Mouse (Mus musculus): ENCODE measurements around the gene Dnaic1. TPM values are rescaled to one million over a fixed set of nuclear protein-coding genes. Genes with fewer than 3 reads are reported as not detected.
A peak's percentile ranks its signal among the peaks of the same experiment; 100 is the strongest.

Gene Dnaic1
- total RNA-seq, 4 experiments from 2014 or later = 1.7 to 6.2 (median 3.5) TPM

GRCm38 (mm10) chr4:41571490-41571889 lies 1.9 kb downstream of the Dnaic1 start:
- DNase-seq (ENCODE audit: low spot score) = no peak

GRCm38 (mm10) chr4:41573492-41573891 lies 3.9 kb downstream of the Dnaic1 start:
- no peak for DNase-seq (ENCODE audit: low spot score)

- no peak for DNase-seq (ENCODE audit: low spot score)
These were observed 6.3 kb downstream of the Dnaic1 start for GRCm38 (mm10) chr4:41575914-41576313.

- no peak for DNase-seq (ENCODE audit: low spot score)
These were observed 13.8 kb downstream of the Dnaic1 start for GRCm38 (mm10) chr4:41583353-41583752.

GRCm38 (mm10) chr4:41602818-41603217 lies 33.2 kb downstream of the Dnaic1 start:
- DNase-seq (ENCODE audit: low spot score) = no peak

GRCm38 (mm10) chr4:41604476-41605396 lies 35.2 kb downstream of the Dnaic1 start:
- DNase-seq (ENCODE audit: low spot score) = no peak

GRCm38 (mm10) chr4:41606784-41607183 lies 37.2 kb downstream of the Dnaic1 start:
- DNase-seq (ENCODE audit: low spot score) = no peak

GRCm38 (mm10) chr4:41609681-41610593 lies 40.4 kb downstream of the Dnaic1 start:
- DNase-seq (ENCODE audit: low spot score) = no peak

- no peak for DNase-seq (ENCODE audit: low spot score)
These were observed 41.0 kb downstream of the Dnaic1 start for GRCm38 (mm10) chr4:41610594-41610980.

- DNase-seq (ENCODE audit: low spot score) = no peak
These were observed 42.6 kb downstream of the Dnaic1 start for GRCm38 (mm10) chr4:41612166-41612565.

GRCm38 (mm10) chr4:41614156-41614555 lies 44.6 kb downstream of the Dnaic1 start:
- DNase-seq (ENCODE audit: low spot score) = peak; percentile 82

- DNase-seq (ENCODE audit: low spot score) = no peak
These were observed 46.4 kb downstream of the Dnaic1 start for GRCm38 (mm10) chr4:41615661-41616599.

GRCm38 (mm10) chr4:41618916-41619746 lies 49.6 kb downstream of the Dnaic1 start:
- DNase-seq (ENCODE audit: low spot score) = peak; percentile 55

- DNase-seq (ENCODE audit: low spot score) = no peak
These were observed 52.5 kb downstream of the Dnaic1 start for GRCm38 (mm10) chr4:41622071-41622470.

GRCm38 (mm10) chr4:41628202-41628927 lies 58.8 kb downstream of the Dnaic1 start:
- no peak for DNase-seq (ENCODE audit: low spot score)

- no peak for DNase-seq (ENCODE audit: low spot score)
These were observed 60.6 kb downstream of the Dnaic1 start for GRCm38 (mm10) chr4:41630196-41630595.

- peak; percentile 56 for DNase-seq (ENCODE audit: low spot score)
These were observed 61.8 kb downstream of the Dnaic1 start for GRCm38 (mm10) chr4:41631390-41631789.

- no peak for DNase-seq (ENCODE audit: low spot score)
These were observed 63.4 kb downstream of the Dnaic1 start for GRCm38 (mm10) chr4:41633001-41633400.

- no peak for DNase-seq (ENCODE audit: low spot score)
These were observed 65.1 kb downstream of the Dnaic1 start for GRCm38 (mm10) chr4:41634631-41635030.

- DNase-seq (ENCODE audit: low spot score) = no peak
These were observed 65.6 kb downstream of the Dnaic1 start for GRCm38 (mm10) chr4:41635224-41635623.

All from heart, adult 8-10 months (tissue).